10 mouse cellular contexts compared by ENCODE assay signal in genomic region chr5:143055501-143056125, GRCm38 (mm10). TPM values are rescaled to one million over a fixed set of nuclear protein-coding genes. Genes with fewer than 3 reads are reported as not detected.
DNase-seq lines count a peak whose midpoint lies in the region; ATAC-seq and TF ChIP-seq lines count a peak whose summit lies in the region.
"Had no signal": no experiment of that assay in that cellular context is flagged by ENCODE, and none has a peak within 500 bp of the region (broad histone marks: within the 10 kb centered on the region; RNA-seq: fewer than 3 reads in every experiment).

No protein-coding gene starts in this region.

- no peak for TF ChIP-seq POLR2A in kidney, adult 2 months (IDR thresholded peaks at IDR 0.05; ENCODE audit: low read depth, low read length)

- DNase-seq in kidney, adult 2 months = peak; percentile 81
- DNase-seq in kidney, postnatal 4 days = no peak
- peak; percentile 34 to 59 for DNase-seq in kidney, postnatal 25 days
- no peak for DNase-seq in urinary bladder, adult 2 months (ENCODE audit: low spot score)
- no peak for DNase-seq in testis, postnatal 10 days (ENCODE audit: low spot score)
- DNase-seq in hindbrain, embryonic 10.5 days (ENCODE audit: low spot score) = no peak

- H3K27ac ChIP-seq in kidney, adult 2 months (ENCODE audit: insufficient read depth, low read depth, low read length) = peak overlapping the region; percentile 86
- no peak overlapping the region for H3K27ac ChIP-seq in hindbrain, embryonic 10.5 days
- H3K27ac ChIP-seq: embryonic facial prominence, embryonic 13.5 days; limb, embryonic 12.5 days had no signal

- 44% methylated on average over 3 of the region's 3 CpGs for WGBS in kidney, adult 2 months
- 77% methylated on average over 3 of the region's 3 CpGs for WGBS in hindbrain, embryonic 10.5 days

- 0 out of 2 replicates have a peak, but pooled peaks cover 2% of the 10 kb centered on the region for H3K36me3 ChIP-seq in kidney, adult 2 months (ENCODE audit: control insufficient read depth, insufficient read depth, low read length)
- H3K36me3 ChIP-seq in hindbrain, embryonic 10.5 days = peaks cover 65% of the 10 kb centered on the region

- no peaks in the 10 kb centered on the region for H3K9me3 ChIP-seq in hindbrain, embryonic 10.5 days
- H3K9me3 ChIP-seq: embryonic facial prominence, embryonic 13.5 days; limb, embryonic 12.5 days had no signal

- peak; percentile 87 for ATAC-seq in granulocyte monocyte progenitor cell, adult 5-6 weeks (replicated peaks; ENCODE audit: poor library complexity, severe bottlenecking)
- ATAC-seq in neutrophil, adult 5-6 weeks (ENCODE audit: extremely low read depth, insufficient number of reproducible peaks, low FRiP score, poor library complexity, severe bottlenecking) = peak; percentile 55; the same call in 1 of the 2 replicates

- no peaks in the 10 kb centered on the region for H3K27me3 ChIP-seq in kidney, adult 2 months (replicated peaks; ENCODE audit: control insufficient read depth, insufficient read depth, low read length)
- H3K27me3 ChIP-seq in hindbrain, embryonic 10.5 days (ENCODE audit: insufficient read depth, poor library complexity, severe bottlenecking) = no peaks in the 10 kb centered on the region
- H3K27me3 ChIP-seq: embryonic facial prominence, embryonic 13.5 days; limb, embryonic 12.5 days had no signal

- no peaks in the 10 kb centered on the region; the same call in 1 of the 2 replicates for H3K4me1 ChIP-seq in kidney, adult 2 months (ENCODE audit: control insufficient read depth, insufficient read depth, low read length)
- H3K4me1 ChIP-seq in hindbrain, embryonic 10.5 days (replicated peaks) = peaks cover 25% of the 10 kb centered on the region
- H3K4me1 ChIP-seq: limb, embryonic 12.5 days had no signal

- no peak for TF ChIP-seq CTCF in kidney, adult 2 months (conservative IDR thresholded peaks at IDR 0.05; ENCODE audit: insufficient read depth, insufficient read length, low read depth, low read length)

- H3K4me3 ChIP-seq in kidney, adult 2 months (ENCODE audit: insufficient read depth, low read depth, low read length) = no peak overlapping the region
- no peak overlapping the region for H3K4me3 ChIP-seq in hindbrain, embryonic 10.5 days
- H3K4me3 ChIP-seq: embryonic facial prominence, embryonic 13.5 days; limb, embryonic 12.5 days had no signal

RNA-seq across cellular contexts. Expression of gene Rnf216, which starts 57.2 kb away (rescaled TPM):
- 22.7 and 23.5 TPM in 2 replicates for polyA plus RNA-seq in kidney, adult 2 months (2012; rRNA removed)
- 41.1 and 42.5 TPM in 2 replicates for total RNA-seq in granulocyte monocyte progenitor cell, adult 5-6 weeks (2014; fragmentation: Nextera tagmentation)
- total RNA-seq in granulocyte monocyte progenitor cell, adult 5-6 weeks (2017) = 33.1 and 37.3 TPM in 2 replicates
- total RNA-seq in neutrophil, adult 5-6 weeks (2017) = 102 and 127 TPM in 2 replicates
- 25.0 and 26.2 TPM in 2 replicates for polyA plus RNA-seq in urinary bladder, adult 2 months (2012; rRNA removed)
- 44.2 and 44.3 TPM in 2 replicates for polyA plus RNA-seq in hindbrain, embryonic 10.5 days (2016; fragmentation: Nextera tagmentation; extraction: Ambion mirVana)

Comparison
In these comparisons a context has a peak if more than half of its experiments do, and no peak if none do; other contexts are left out.
1. DNase-seq: peak in kidney, adult 2 months (single experiment) and kidney, postnatal 25 days (2 of 2); none in kidney, postnatal 4 days (0 of 2), urinary bladder, adult 2 months (single experiment), testis, postnatal 10 days (single experiment) and hindbrain, embryonic 10.5 days (single experiment).